Mouse (Mus musculus) left cerebral cortex, postnatal 36 days (tissue): ENCODE data around the gene Snrpa. TPM values are rescaled to one million over a fixed set of nuclear protein-coding genes. Genes with fewer than 3 reads are reported as not detected.

Experiments
- DNase-seq, 2 experiments: peaks; one replicate each; pipeline ENCODE4 v3.0.0; 2021 to 2022; ENCODE audit warnings: low spot score in 2 of 2, mixed read lengths in 1 of 2
- intact Hi-C: fragments of 180-260 bp; cut with DNase I; formaldehyde crosslinking; loops from one replicate; pipeline ENCODE4 v1.15.1; 2025
- total RNA-seq, 2 experiments: library from RNA; stranded (reverse); gene quantifications; 2 replicates each; pipeline ENCODE4 v1.2.3; 2021

Gene Snrpa
- total RNA-seq, 2 experiments from 2014 or later = 78.4 to 80.5 TPM

- intact Hi-C loops = no loop called here
Measured at GRCm38 (mm10) chr7:27170981-27171380, 25.1 kb downstream of the Snrpa start.

GRCm38 (mm10) chr7:27168371-27168770, 27.7 kb downstream of the Snrpa start:
- no peak for DNase-seq
- intact Hi-C loops = loop anchor here (5.0 kb wide), 1 partner anchor 64 kb away; the partner anchor contains the start of gene Coq8b

More at GRCm38 (mm10) chr7:27170981-27171380, 25.1 kb downstream of the Snrpa start:
- DNase-seq = no peak

GRCm38 (mm10) chr7:27167475-27168094, 28.5 kb downstream of the Snrpa start:
- no peak for DNase-seq
- intact Hi-C loops = loop anchor here (5.0 kb wide), 1 partner anchor 65 kb away; the partner anchor contains the start of gene Coq8b

GRCm38 (mm10) chr7:27166614-27167474, 29.2 kb downstream of the Snrpa start, which contains the start of gene Egln2:
TSS of gene Egln2 (minus strand) at chr7:27166802.
- intact Hi-C loops = loop anchor here (5.0 kb wide), 1 partner anchor 65 kb away; the partner anchor contains the start of gene Coq8b

GRCm38 (mm10) chr7:27166229-27166613, 29.9 kb downstream of the Snrpa start:
- intact Hi-C loops = loop anchor here (5.0 kb wide), 1 partner anchor 66 kb away; the partner anchor contains the start of gene Coq8b
- DNase-seq = peak; percentile 74 to 79

More at GRCm38 (mm10) chr7:27166614-27167474, 29.2 kb downstream of the Snrpa start, which contains the start of gene Egln2:
- peak; percentile 94 to 95 for DNase-seq

GRCm38 (mm10) chr7:27165696-27166095, 30.4 kb downstream of the Snrpa start:
- no peak for DNase-seq
- intact Hi-C loops = loop anchor here (5.0 kb wide), 1 partner anchor 67 kb away; the partner anchor contains the start of gene Coq8b

GRCm38 (mm10) chr7:27165007-27165655, 30.9 kb downstream of the Snrpa start:
- DNase-seq = no peak
- intact Hi-C loops = loop anchor here (5.0 kb wide), 1 partner anchor 67 kb away; the partner anchor contains the start of gene Coq8b

GRCm38 (mm10) chr7:27164112-27164947, 31.7 kb downstream of the Snrpa start:
- no peak for DNase-seq
- intact Hi-C loops = no loop called here

GRCm38 (mm10) chr7:27163450-27163805, 32.6 kb downstream of the Snrpa start:
- DNase-seq = no peak
- intact Hi-C loops = no loop called here

GRCm38 (mm10) chr7:27162780-27163449, 33.2 kb downstream of the Snrpa start:
- DNase-seq = no peak
- intact Hi-C loops = no loop called here

GRCm38 (mm10) chr7:27161744-27162143, 34.3 kb downstream of the Snrpa start:
- intact Hi-C loops = no loop called here
- no peak for DNase-seq

GRCm38 (mm10) chr7:27160921-27161320, 35.1 kb downstream of the Snrpa start:
- intact Hi-C loops = no loop called here
- no peak for DNase-seq

GRCm38 (mm10) chr7:27159882-27160281, 36.2 kb downstream of the Snrpa start:
- intact Hi-C loops = no loop called here

GRCm38 (mm10) chr7:27159256-27159655, 36.8 kb downstream of the Snrpa start:
- no peak for DNase-seq
- intact Hi-C loops = no loop called here

More at GRCm38 (mm10) chr7:27159882-27160281, 36.2 kb downstream of the Snrpa start:
- DNase-seq = peak; percentile 78 to 86

- intact Hi-C loops = no loop called here
- no peak for DNase-seq
Measured at GRCm38 (mm10) chr7:27158171-27158570, 37.9 kb downstream of the Snrpa start.

- DNase-seq = peak; percentile 64 to 74
- intact Hi-C loops = no loop called here
Measured at GRCm38 (mm10) chr7:27156005-27156404, 40.1 kb downstream of the Snrpa start.

GRCm38 (mm10) chr7:27153205-27153764, 42.8 kb downstream of the Snrpa start, which contains the start of gene Cyp2t4:
TSS of gene Cyp2t4 (plus strand) at chr7:27153714.
- no peak for DNase-seq

More at GRCm38 (mm10) chr7:27153205-27153764, 42.8 kb downstream of the Snrpa start, which contains the start of gene Cyp2t4:
- intact Hi-C loops = no loop called here
